Mouse (Mus musculus): ENCODE results near the gene Trim75.

GRCm38 (mm10) chr8:65018423-65018822 lies 30.8 kb upstream of the Trim75 start, which contains the start of the genes Trim61 and Trim60:
- TF ChIP-seq POLR2A (IDR thresholded peaks at IDR 0.05; ENCODE audit: control insufficient read depth, extremely low read depth, insufficient read depth, low read length, poor library complexity) (no peak), CTCF (IDR thresholded peaks at IDR 0.05; ENCODE audit: borderline replicate concordance, control insufficient read depth, extremely low read depth, insufficient read depth, low read length, poor library complexity) (no peak)

Data from thymus, adult 2 months (tissue).